Mouse (Mus musculus): ENCODE results near the gene Nol9.

Nol9 gene

GRCm38 (mm10) chr4:152038985-152039830, at the start of gene Nol9:
Gene Nol9, plus strand, starts transcription at chr4:152039321.
- DNase-seq = peak; percentile 92 to 94

GRCm38 (mm10) chr4:151992091-151992490, 47.0 kb upstream of the Nol9 start:
- no peak for DNase-seq

DNA sequence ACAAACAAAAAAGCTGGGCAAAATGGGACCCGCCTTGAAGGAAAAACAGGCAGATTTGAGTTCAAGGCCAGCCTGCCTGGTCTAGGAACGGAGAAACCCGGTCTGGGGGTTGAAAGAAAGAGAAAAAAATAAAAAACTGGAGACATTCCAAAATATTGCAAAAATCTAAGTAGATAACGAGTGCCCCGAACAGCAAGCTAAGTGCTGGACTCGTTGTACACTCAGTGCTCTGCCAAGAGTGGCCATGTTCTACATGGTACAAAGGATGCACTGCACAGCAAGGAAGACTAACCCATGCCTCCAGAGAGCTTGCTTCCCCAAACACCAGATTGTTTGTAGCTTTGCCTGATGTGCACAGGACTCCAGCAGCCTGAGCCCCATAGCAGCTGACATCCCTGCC, 46.1 kb upstream of the Nol9 start:
- DNase-seq = no peak

GRCm38 (mm10) chr4:151994228-151995171, 44.6 kb upstream of the Nol9 start:
- peak in 1 of 2 experiments; percentile 49 for DNase-seq

GRCm38 (mm10) chr4:151995371-151996172, 43.5 kb upstream of the Nol9 start:
- peak in 1 of 2 experiments; percentile 37 for DNase-seq

- DNase-seq = peak; percentile 98 to 99
These were observed 42.8 kb upstream of the Nol9 start, which contains the start of gene Phf13 for GRCm38 (mm10) chr4:151996173-151996950. Gene Phf13, minus strand, starts transcription at chr4:151996258.

DNA sequence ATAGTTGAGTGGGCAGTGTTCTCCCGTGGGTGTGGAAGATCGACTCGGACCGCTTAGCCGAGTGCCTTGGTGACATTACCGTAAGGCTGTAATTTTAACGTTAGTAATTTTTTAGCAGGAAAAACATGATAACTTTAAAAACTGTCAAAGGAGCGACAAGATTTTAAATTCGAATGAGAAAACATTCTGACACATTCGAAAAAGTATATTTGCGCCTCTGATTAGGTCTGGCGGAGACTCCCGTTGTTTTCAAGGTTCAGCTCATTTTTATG, 42.2 kb upstream of the Nol9 start:
- DNase-seq = no peak

DNA sequence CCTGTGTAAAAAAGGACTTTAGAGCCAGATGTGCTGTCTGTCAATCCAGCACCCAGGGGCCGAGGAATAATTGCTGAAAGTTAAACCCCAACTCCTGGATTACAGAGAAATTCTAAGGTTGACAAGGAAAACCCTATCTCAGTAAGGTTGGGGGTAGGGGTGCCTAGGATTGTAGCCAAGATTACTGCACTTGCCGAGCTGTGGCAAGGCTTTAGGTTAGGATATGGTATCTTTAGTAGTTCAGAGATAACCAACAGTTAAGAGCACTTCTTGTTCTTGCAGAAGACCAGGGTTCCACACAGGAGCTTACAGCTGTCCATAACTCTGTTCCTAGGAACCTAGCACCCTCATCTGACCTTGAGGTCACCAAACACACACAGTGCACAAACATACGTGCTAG, 41.4 kb upstream of the Nol9 start:
- DNase-seq = no peak

GRCm38 (mm10) chr4:151999481-151999880, 39.6 kb upstream of the Nol9 start:
- DNase-seq = no peak

DNA sequence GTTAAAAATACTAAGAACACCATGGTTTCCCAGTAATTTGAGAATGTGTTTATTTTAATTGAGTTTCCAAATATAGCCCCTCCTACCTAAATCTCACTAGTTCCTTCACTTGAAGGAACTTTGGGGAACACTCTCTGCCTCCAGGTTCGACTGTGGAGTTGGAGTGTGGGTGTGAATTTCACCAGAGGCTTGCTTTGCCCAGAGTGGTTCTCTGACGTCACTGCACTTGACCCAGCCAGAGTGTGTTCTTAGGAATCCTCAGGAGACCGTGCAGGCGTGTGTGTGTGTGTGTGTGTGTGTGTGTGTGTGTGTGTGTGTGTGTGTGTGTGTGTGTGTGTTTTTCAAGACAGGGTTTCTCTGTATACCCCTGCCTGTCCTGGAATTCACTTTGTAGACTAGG, 38.2 kb upstream of the Nol9 start:
- no peak for DNase-seq

DNA sequence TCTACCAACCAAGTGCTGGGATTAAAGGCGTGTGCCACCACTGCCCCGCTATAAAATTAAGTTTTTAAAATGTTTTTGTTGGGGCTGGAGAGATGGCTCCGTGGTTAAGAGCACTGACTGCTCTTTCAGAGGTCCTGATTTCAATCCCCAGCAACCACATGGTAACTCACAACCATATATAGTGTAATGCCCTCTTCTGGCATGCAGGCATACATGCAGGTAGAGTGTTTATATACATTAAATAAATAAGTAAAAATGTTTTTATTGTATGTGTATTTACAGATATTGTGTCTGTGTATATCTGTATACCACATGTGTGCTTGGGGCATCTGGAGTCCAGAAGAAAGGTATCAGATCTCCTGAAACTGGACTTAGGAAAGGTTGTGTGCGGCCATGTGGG, 37.8 kb upstream of the Nol9 start:
- DNase-seq = no peak

GRCm38 (mm10) chr4:152002063-152002462, 37.1 kb upstream of the Nol9 start:
- no peak for DNase-seq

GRCm38 (mm10) chr4:152006137-152006536, 33.0 kb upstream of the Nol9 start:
- DNase-seq = no peak

DNA sequence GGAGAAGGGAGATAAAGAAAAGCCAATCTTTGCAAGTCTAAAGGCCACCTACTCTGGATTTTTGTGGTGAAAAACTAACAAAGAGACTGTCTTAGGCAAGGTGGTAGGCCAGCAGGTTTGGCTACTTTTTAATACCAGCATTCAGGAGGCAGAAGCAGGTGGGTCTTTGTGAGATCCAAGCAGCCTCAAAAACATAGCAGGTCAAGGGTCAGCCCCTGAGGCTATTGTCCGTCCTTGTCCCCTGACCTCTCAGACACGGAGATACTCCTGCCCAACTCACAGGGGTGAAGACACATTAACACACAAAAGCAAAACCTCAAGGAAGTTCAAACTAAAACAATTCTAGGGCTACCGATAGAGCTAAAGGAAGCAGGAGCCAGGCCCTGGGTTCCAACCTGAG, 32.3 kb upstream of the Nol9 start:
- no peak for DNase-seq

DNA sequence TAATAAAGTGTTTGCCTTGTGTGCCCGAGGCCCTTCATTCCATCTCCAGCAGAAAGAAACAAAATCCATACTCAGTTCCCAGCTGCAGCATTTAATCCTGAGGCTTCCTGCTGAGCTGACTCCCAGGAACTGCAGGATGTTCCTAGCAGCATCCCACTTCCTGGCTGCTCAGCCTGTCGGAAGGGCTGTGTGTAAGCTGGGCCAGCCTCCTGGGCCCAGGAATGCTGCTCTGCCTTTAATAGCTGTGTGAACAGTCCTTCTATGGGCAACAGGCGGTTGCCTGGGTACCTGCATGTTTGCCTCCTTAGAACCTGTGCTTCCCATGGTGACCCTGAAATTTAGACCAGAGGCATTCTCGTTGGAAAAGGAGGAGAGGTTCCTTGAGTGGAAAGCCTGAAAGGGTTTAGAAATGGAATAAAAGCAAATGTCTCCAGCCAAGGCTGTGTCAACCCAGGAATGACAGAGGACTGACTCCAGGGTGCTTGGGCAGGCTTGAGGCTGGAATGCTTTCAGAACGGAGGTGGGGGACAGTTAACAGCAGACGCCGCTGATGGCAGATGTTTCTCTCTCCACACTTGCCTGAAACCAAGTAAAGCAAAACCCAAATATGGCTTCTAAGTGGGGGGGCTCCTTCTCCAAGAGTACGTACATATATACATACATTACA, 31.5 kb upstream of the Nol9 start:
- DNase-seq = no peak

DNA sequence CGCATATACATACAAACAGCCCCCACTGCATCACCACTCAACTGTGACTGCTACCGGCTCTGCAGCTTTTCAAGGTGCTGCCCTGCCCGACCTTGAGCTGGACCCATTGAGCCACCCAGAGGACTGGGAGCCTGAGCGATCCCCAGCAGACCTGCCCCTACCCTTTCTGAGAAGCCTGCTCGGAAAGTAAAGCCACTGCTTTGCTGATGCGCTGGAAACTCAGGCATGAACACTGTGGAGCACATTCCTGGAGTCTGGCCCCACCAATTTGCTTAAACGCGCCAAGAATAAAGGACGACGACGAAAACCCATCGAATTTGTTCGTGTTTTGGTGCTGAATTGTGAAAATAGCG, 31.0 kb upstream of the Nol9 start:
- no peak for DNase-seq

- peak; percentile 91 to 93 for DNase-seq
These were observed 30.5 kb upstream of the Nol9 start, which contains the start of gene Klhl21 for GRCm38 (mm10) chr4:152008622-152009075. Gene Klhl21, plus strand, starts transcription at chr4:152008803.

DNA sequence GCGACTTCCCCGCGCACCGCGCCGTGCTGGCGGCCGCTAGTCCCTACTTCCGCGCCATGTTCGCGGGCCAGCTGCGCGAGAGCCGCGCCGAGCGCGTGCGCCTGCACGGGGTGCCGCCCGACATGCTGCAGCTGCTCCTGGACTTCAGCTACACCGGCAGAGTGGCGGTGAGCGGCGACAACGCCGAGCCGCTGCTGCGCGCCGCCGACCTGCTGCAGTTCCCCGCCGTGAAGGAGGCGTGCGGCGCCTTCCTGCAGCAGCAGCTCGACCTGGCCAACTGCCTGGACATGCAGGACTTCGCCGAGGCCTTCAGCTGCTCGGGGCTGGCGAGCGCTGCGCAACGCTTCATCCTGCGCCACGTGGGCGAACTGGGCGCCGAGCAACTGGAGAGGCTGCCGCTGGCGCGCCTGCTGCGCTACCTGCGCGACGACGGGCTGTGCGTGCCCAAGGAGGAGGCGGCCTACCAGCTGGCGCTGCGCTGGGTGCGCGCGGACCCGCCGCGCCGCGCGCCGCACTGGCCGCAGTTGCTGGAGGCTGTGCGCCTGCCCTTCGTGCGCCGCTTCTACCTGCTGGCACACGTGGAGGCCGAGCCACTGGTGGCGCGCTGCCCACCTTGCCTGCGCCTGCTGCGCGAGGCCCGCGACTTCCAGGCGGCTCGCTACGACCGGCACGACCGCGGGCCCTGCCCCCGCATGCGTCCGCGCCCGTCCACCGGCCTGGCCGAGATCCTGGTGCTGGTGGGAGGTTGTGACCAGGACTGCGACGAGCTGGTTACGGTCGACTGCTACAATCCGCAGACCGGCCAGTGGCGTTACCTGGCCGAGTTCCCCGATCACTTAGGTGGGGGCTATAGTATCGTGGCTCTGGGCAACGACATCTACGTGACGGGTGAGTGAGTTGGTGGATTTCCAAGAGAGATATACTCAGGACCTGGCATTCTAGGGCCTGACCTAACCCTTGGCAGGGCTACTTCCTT, 29.8 kb upstream of the Nol9 start:
- peak; percentile 70 to 71 for DNase-seq

- DNase-seq = no peak
These were observed 28.9 kb upstream of the Nol9 start for GRCm38 (mm10) chr4:152010091-152010706.

DNA sequence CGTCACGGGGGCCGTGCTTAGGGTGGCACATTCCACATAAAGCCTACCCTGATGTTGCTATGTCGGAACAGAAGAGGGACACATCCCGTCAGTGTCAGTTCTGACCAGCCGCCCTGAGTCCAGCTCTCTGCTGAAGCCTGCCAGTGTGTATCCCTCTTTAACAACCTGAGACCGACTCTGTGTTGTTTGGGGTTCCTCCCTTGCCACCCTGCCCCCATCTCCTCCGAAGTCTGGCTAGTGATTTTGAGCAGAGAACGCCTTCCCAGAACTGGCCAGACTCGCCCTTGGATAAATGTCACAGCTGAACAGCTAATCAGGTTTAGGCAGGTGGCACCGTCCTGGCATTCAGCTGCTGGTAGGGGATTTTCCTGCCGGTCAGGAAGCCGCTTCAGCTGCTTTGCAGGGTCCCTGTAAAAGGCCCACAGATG, 28.4 kb upstream of the Nol9 start:
- DNase-seq = peak in 1 of 2 experiments; percentile 41
